Mouse (Mus musculus) midbrain, postnatal 0 days (tissue): ENCODE data around the gene Olfr110. TPM values are rescaled to one million over a fixed set of nuclear protein-coding genes. Genes with fewer than 3 reads are reported as not detected.
"Not testable (repeated sequence)": the region's sequence is repeated elsewhere in the genome, so short reads cannot be mapped to it uniquely, and the experiment has no call there.

Experiments used
- ATAC-seq: fragments of 200-750 bp; cut with Nextera tagmentation; 2 replicates; pipeline ENCODE4 v1.8.0; 2017; ENCODE audit warnings: moderate number of reproducible peaks, mild to moderate bottlenecking, moderate TSS enrichment, moderate library complexity; ENCODE audit not compliant: low FRiP score
- DNase-seq: peaks from one replicate; pipeline ENCODE4 v3.0.0-alpha.2; 2015; ENCODE audit warnings: low spot score
- H3K27ac ChIP-seq: fragments of 300-500 bp; sonication (generic); 2 replicates; pipeline ENCODE4 v1.5.1; 2014; ENCODE audit warnings: low read depth, mild to moderate bottlenecking, low read length, mixed read lengths
- H3K27me3 ChIP-seq: fragments of 300-500 bp; sonication (generic); 2 replicates; pipeline ENCODE4 v1.6.1; 2014; ENCODE audit warnings: low read length, control low read depth, mixed read lengths; ENCODE audit not compliant: insufficient read depth
- H3K36me3 ChIP-seq: fragments of 300-500 bp; sonication (generic); 2 replicates; pipeline ENCODE4 v1.6.1; 2014; ENCODE audit warnings: low read length, control low read depth, mixed read lengths; ENCODE audit not compliant: insufficient read depth
- H3K4me1 ChIP-seq: fragments of 300-500 bp; sonication (generic); 2 replicates; pipeline ENCODE4 v1.6.1; 2014; ENCODE audit warnings: mild to moderate bottlenecking, control low read depth, antibody characterized with exemption, low read length, mixed read lengths; ENCODE audit not compliant: insufficient read depth
- H3K4me2 ChIP-seq: fragments of 300-500 bp; sonication (generic); 2 replicates; pipeline ENCODE4 v1.6.1; 2014; ENCODE audit warnings: low read depth, mild to moderate bottlenecking, low read length, mixed read lengths; ENCODE audit not compliant: poor library complexity, severe bottlenecking
- H3K4me3 ChIP-seq: fragments of 300-500 bp; sonication (generic); 2 replicates; pipeline ENCODE4 v1.5.1; 2014; ENCODE audit warnings: low read depth, mild to moderate bottlenecking, low read length, moderate library complexity
- H3K9ac ChIP-seq: fragments of 300-500 bp; sonication (generic); replicated peaks from 2 replicates; pipeline ENCODE4 v1.6.1; 2014; ENCODE audit warnings: mild to moderate bottlenecking, low read length, moderate library complexity, mixed read lengths; ENCODE audit not compliant: poor library complexity, severe bottlenecking
- H3K9me3 ChIP-seq: fragments of 300-500 bp; sonication (generic); 2 replicates; pipeline ENCODE4 v1.6.1; 2016; ENCODE audit warnings: low read length, control low read depth
- CTCF ChIP-seq: IDR thresholded peaks from 2 replicates; pipeline ENCODE4 v1.5.1; 2016; ENCODE audit warnings: antibody characterized with exemption, mild to moderate bottlenecking
- WGBS: fragments of 180-500 bp; shearing (Covaris S2); extraction: QIAGEN DNeasy Blood & Tissue Kit; methylation state at CpG from one replicate; pipeline ENCODE4 v1.1.7; 2014; 5-methylcytosine and 5-hydroxymethylcytosine counted together
- polyA plus RNA-seq: library from polyadenylated mRNA; unstranded; fragments of >200 nt; fragmentation: Nextera tagmentation; extraction: Ambion mirVana; gene quantifications from 2 replicates; pipeline ENCODE4 v1.2.1, GENCODE M21; 2015
- total RNA-seq: library from RNA; depleted of rRNA; stranded (reverse); fragments of >200 nt; gene quantifications from 2 replicates; pipeline ENCODE4 v1.2.3, GENCODE M21; 2014; rRNA removed

The Olfr110 gene
- total and polyA plus RNA-seq, 2 experiments from 2014 or later, result not detected

GRCm38 (mm10) chr17:37535173-37535572, 42.9 kb downstream of the Olfr110 start:
- H3K4me3 ChIP-seq, result no peak overlapping the region
- H3K27me3 ChIP-seq, result no peaks in the 10 kb centered on the region
- H3K4me1 ChIP-seq, result no peaks in the 10 kb centered on the region
- no peaks in the 10 kb centered on the region for H3K9me3 ChIP-seq
- H3K27ac ChIP-seq, result no peak overlapping the region
- ATAC-seq (no peak), DNase-seq (no peak)
- H3K4me2 ChIP-seq, result no peak overlapping the region
- H3K36me3 ChIP-seq, result no peaks in the 10 kb centered on the region
- H3K9ac ChIP-seq, result no peak overlapping the region
- TF ChIP-seq CTCF, result no peak

GRCm38 (mm10) chr17:37538416-37538815, 46.1 kb downstream of the Olfr110 start:
- DNase-seq, H3K36me3 ChIP-seq, H3K9ac ChIP-seq, H3K27me3 ChIP-seq, ATAC-seq, H3K4me1 ChIP-seq, H3K27ac ChIP-seq, H3K9me3 ChIP-seq, H3K4me3 ChIP-seq, H3K4me2 ChIP-seq: not testable (repeated sequence)
- 74% methylated on average over 1 of the region's 1 CpGs for WGBS

- no peak overlapping the region for H3K4me3 ChIP-seq
- no peak overlapping the region for H3K9ac ChIP-seq
- no peaks in the 10 kb centered on the region for H3K36me3 ChIP-seq
- no peak for TF ChIP-seq CTCF
- no peaks in the 10 kb centered on the region for H3K27me3 ChIP-seq
- ATAC-seq (no peak), DNase-seq (no peak)
- H3K27ac ChIP-seq, result no peak overlapping the region
- H3K4me1 ChIP-seq, result no peaks in the 10 kb centered on the region
- H3K9me3 ChIP-seq, result no peaks in the 10 kb centered on the region
- H3K4me2 ChIP-seq, result no peak overlapping the region
- 35% methylated on average over 4 of the region's 4 CpGs for WGBS
Measured at GRCm38 (mm10) chr17:37541454-37542119, 49.3 kb downstream of the Olfr110 start.

GRCm38 (mm10) chr17:37543800-37544435, 51.6 kb downstream of the Olfr110 start:
- DNase-seq (peak; percentile 47), ATAC-seq (no peak)
- Histone ChIP-seq H3K9me3 (no peaks in the 10 kb centered on the region), H3K4me2 (no peak overlapping the region), H3K36me3 (no peaks in the 10 kb centered on the region), H3K9ac (no peak overlapping the region), H3K27ac (no peak overlapping the region), H3K4me3 (no peak overlapping the region), H3K27me3 (no peaks in the 10 kb centered on the region), H3K4me1 (no peaks in the 10 kb centered on the region)
- WGBS, result 48% methylated on average over 3 of the region's 3 CpGs
- TF ChIP-seq CTCF, result no peak

Other genes with a start within 250 kb of the Olfr110 start
- gene Olfr98, start 228.7 kb upstream of the Olfr110 start, total RNA-seq, result not detected in 2 replicates
- not detected in 2 replicates for gene Olfr98, start 228.7 kb upstream of the Olfr110 start, polyA plus RNA-seq
- 1.6 TPM in 2 replicates for gene H2-M3, start 222.2 kb upstream of the Olfr110 start, total RNA-seq
- gene H2-M3, start 222.2 kb upstream of the Olfr110 start, polyA plus RNA-seq, result 2.5 and 2.6 TPM in 2 replicates
- gene Olfr99, start 209.0 kb upstream of the Olfr110 start, total RNA-seq, result not detected in 2 replicates
- not detected in 2 replicates for gene Olfr99, start 209.0 kb upstream of the Olfr110 start, polyA plus RNA-seq
- gene Olfr101, start 188.2 kb upstream of the Olfr110 start, total RNA-seq, result not detected in 2 replicates
- not detected in 2 replicates for gene Olfr101, start 188.2 kb upstream of the Olfr110 start, polyA plus RNA-seq
- gene Olfr102, start 175.4 kb upstream of the Olfr110 start, total RNA-seq, result not detected in 2 replicates
- gene Olfr102, start 175.4 kb upstream of the Olfr110 start, polyA plus RNA-seq, result not detected in 2 replicates
- not detected in 2 replicates for gene Olfr103, start 152.8 kb upstream of the Olfr110 start, total RNA-seq
- not detected in 2 replicates for gene Olfr103, start 152.8 kb upstream of the Olfr110 start, polyA plus RNA-seq
- gene Olfr104-ps, start 132.9 kb upstream of the Olfr110 start, total RNA-seq, result 0.33 TPM in 1 of 2 replicates, not detected in the other
- gene Olfr104-ps, start 132.9 kb upstream of the Olfr110 start, polyA plus RNA-seq, result not detected in 2 replicates
- gene Olfr105-ps, start 113.4 kb upstream of the Olfr110 start, total RNA-seq, result not detected in 2 replicates
- gene Olfr105-ps, start 113.4 kb upstream of the Olfr110 start, polyA plus RNA-seq, result not detected in 2 replicates
- not detected in 2 replicates for gene Olfr106-ps, start 102.1 kb upstream of the Olfr110 start, total RNA-seq
- not detected in 2 replicates for gene Olfr106-ps, start 102.1 kb upstream of the Olfr110 start, polyA plus RNA-seq
- not detected in 2 replicates for gene Olfr107, start 93.2 kb upstream of the Olfr110 start, total RNA-seq
- not detected in 2 replicates for gene Olfr107, start 93.2 kb upstream of the Olfr110 start, polyA plus RNA-seq
- gene Olfr108, start 47.0 kb upstream of the Olfr110 start, total RNA-seq, result not detected in 2 replicates
- gene Olfr108, start 47.0 kb upstream of the Olfr110 start, polyA plus RNA-seq, result not detected in 2 replicates
- gene Olfr109, start 33.6 kb upstream of the Olfr110 start, total RNA-seq, result not detected in 2 replicates
- gene Olfr109, start 33.6 kb upstream of the Olfr110 start, polyA plus RNA-seq, result not detected in 2 replicates
- gene H2-M2, start 8.9 kb upstream of the Olfr110 start, total RNA-seq, result not detected in 2 replicates
- gene H2-M2, start 8.9 kb upstream of the Olfr110 start, polyA plus RNA-seq, result not detected in 2 replicates
- gene Olfr111, start 15.6 kb downstream of the Olfr110 start, total RNA-seq, result 0.14 TPM in 1 of 2 replicates, not detected in the other
- gene Olfr111, start 15.6 kb downstream of the Olfr110 start, polyA plus RNA-seq, result not detected in 2 replicates
- not detected in 2 replicates for gene Olfr112, start 77.0 kb downstream of the Olfr110 start, total RNA-seq
- gene Olfr112, start 77.0 kb downstream of the Olfr110 start, polyA plus RNA-seq, result not detected in 2 replicates
- gene Olfr113, start 85.2 kb downstream of the Olfr110 start, total RNA-seq, result not detected in 2 replicates
- gene Olfr113, start 85.2 kb downstream of the Olfr110 start, polyA plus RNA-seq, result not detected in 2 replicates
- gene Olfr114, start 100.3 kb downstream of the Olfr110 start, total RNA-seq, result not detected in 2 replicates
- gene Olfr114, start 100.3 kb downstream of the Olfr110 start, polyA plus RNA-seq, result not detected in 2 replicates
- not detected in 2 replicates for gene Olfr115, start 134.6 kb downstream of the Olfr110 start, total RNA-seq
- gene Olfr115, start 134.6 kb downstream of the Olfr110 start, polyA plus RNA-seq, result not detected in 2 replicates
- gene Olfr116, start 134.7 kb downstream of the Olfr110 start, total RNA-seq, result not detected in 2 replicates
- gene Olfr116, start 134.7 kb downstream of the Olfr110 start, polyA plus RNA-seq, result not detected in 2 replicates
- not detected in 2 replicates for gene Olfr117, start 171.3 kb downstream of the Olfr110 start, total RNA-seq
- gene Olfr117, start 171.3 kb downstream of the Olfr110 start, polyA plus RNA-seq, result not detected in 2 replicates
- not detected in 2 replicates for gene Olfr118, start 174.5 kb downstream of the Olfr110 start, total RNA-seq
- gene Olfr118, start 174.5 kb downstream of the Olfr110 start, polyA plus RNA-seq, result not detected in 2 replicates
- gene Olfr119, start 204.1 kb downstream of the Olfr110 start, total RNA-seq, result not detected in 2 replicates
- not detected in 2 replicates for gene Olfr119, start 204.1 kb downstream of the Olfr110 start, polyA plus RNA-seq
- gene Olfr120, start 229.3 kb downstream of the Olfr110 start, total RNA-seq, result not detected in 2 replicates
- not detected in 2 replicates for gene Olfr120, start 229.3 kb downstream of the Olfr110 start, polyA plus RNA-seq